Mouse (Mus musculus) limb, embryonic 13.5 days (tissue): ENCODE data around the gene Fcrl5. TPM values are rescaled to one million over a fixed set of nuclear protein-coding genes. Genes with fewer than 3 reads are reported as not detected.

ENCODE experiments used
- ATAC-seq: fragments of 200-750 bp; cut with Nextera tagmentation; 2 replicates; pipeline ENCODE4 v1.8.0; 2017; ENCODE audit warnings: low read depth, moderate number of reproducible peaks, moderate TSS enrichment; ENCODE audit not compliant: low FRiP score
- H3K27ac ChIP-seq: fragments of 300-500 bp; sonication (generic); 2 replicates; pipeline ENCODE4 v1.5.1; 2015; ENCODE audit warnings: inconsistent platforms, mild to moderate bottlenecking, moderate library complexity
- H3K27me3 ChIP-seq: fragments of 300-500 bp; sonication (generic); 2 replicates; pipeline ENCODE4 v1.6.1; 2015; ENCODE audit warnings: mild to moderate bottlenecking, inconsistent platforms
- H3K36me3 ChIP-seq: fragments of 300-500 bp; sonication (generic); 2 replicates; pipeline ENCODE4 v1.6.1; 2015; ENCODE audit warnings: inconsistent platforms, mild to moderate bottlenecking, moderate library complexity
- H3K4me1 ChIP-seq: fragments of 300-500 bp; sonication (generic); 2 replicates; pipeline ENCODE4 v1.6.1; 2015; ENCODE audit warnings: inconsistent platforms
- H3K4me2 ChIP-seq: fragments of 300-500 bp; sonication (generic); replicated peaks from 2 replicates; pipeline ENCODE4 v1.6.1; 2015; ENCODE audit warnings: inconsistent platforms, mild to moderate bottlenecking, moderate library complexity
- H3K4me3 ChIP-seq: fragments of 300-500 bp; sonication (generic); 2 replicates; pipeline ENCODE4 v1.5.1; 2015; ENCODE audit warnings: moderate library complexity, mild to moderate bottlenecking, inconsistent platforms
- H3K9ac ChIP-seq: fragments of 300-500 bp; sonication (generic); 2 replicates; pipeline ENCODE4 v1.6.1; 2015; ENCODE audit warnings: mild to moderate bottlenecking, inconsistent platforms
- H3K9me3 ChIP-seq: fragments of 300-500 bp; sonication (generic); 2 replicates; pipeline ENCODE4 v1.6.1; 2016; ENCODE audit warnings: inconsistent platforms
- WGBS: fragments of 180-500 bp; shearing (Covaris S2); methylation state at CpG from one replicate; pipeline ENCODE4 v1.1.7; 2015; 5-methylcytosine and 5-hydroxymethylcytosine counted together
- polyA plus RNA-seq: library from polyadenylated mRNA; unstranded; fragments of >200 nt; fragmentation: Nextera tagmentation; extraction: Ambion mirVana; gene quantifications from 2 replicates; pipeline ENCODE4 v1.2.1, GENCODE M21; 2015

The Fcrl5 gene
- polyA plus RNA-seq, 1 experiment from 2014 or later: not detected

DNA sequence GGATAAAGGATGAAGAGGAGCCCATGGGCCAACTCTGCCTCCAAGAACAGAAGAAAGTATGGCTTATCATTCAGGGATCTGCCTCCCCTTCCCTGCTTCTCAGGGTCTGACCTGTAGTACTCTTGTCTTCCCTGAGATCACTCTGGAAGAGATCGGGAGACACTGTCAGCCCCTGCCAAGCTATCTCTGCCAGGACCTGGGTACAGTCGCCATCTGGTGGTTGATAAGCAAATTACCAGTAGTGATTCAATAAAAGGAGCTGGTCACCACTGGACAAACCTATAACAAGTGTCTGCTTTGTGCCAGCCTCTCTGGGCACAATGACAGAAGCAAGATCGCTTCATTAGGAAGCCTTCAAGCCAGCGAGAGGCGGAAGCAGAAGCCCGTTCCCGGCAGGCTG lies 68.8 kb downstream of the Fcrl5 start:
- Histone ChIP-seq H3K4me3 (no peak overlapping the region), H3K9ac (no peak overlapping the region), H3K27me3 (peaks cover 18% of the 10 kb centered on the region; the same call in 1 of the 2 replicates), H3K27ac (no peak overlapping the region), H3K36me3 (no peaks in the 10 kb centered on the region), H3K9me3 (no peaks in the 10 kb centered on the region), H3K4me1 (peaks cover 10% of the 10 kb centered on the region; the same call in 1 of the 2 replicates), H3K4me2 (no peak overlapping the region)
- no peak for ATAC-seq
- 42% methylated on average over 7 of the region's 7 CpGs for WGBS

DNA sequence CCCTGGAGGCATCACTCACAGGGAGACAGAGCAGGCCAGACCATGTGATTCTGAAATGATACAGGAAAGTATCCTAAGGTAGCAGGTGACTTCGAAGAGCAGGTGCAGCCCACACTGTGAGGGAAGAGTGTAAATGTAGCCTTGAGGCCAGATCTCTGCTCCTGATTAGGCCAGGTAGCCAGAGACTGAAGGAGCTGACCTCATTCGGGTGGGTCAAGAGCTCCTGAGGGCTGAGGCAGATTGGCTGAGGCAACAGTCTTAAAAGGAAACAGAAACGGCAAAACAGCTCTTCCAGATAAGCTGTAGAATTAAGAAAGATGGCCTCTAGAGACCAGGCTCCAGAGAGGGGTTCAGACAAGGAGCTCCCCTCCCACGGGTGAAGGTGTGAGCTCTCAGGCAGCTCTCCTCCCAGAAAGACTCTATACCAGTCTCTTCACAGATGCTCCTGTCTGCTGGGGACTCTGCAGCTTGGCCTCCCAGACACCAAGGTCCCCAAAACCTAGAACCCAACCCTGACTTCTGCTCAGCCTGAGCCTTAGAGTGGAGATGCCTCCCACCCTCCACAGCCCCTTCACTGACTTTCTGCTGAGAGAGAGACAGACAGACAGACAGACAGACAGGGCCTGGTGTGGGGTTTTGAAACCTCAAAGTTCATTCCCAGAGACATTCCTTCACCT lies 69.3 kb downstream of the Fcrl5 start:
- Histone ChIP-seq H3K27ac (no peak overlapping the region), H3K36me3 (no peaks in the 10 kb centered on the region), H3K9me3 (no peaks in the 10 kb centered on the region), H3K27me3 (peaks cover 18% of the 10 kb centered on the region; the same call in 1 of the 2 replicates), H3K9ac (no peak overlapping the region), H3K4me2 (no peak overlapping the region), H3K4me3 (no peak overlapping the region), H3K4me1 (peaks cover 13% of the 10 kb centered on the region; the same call in 1 of the 2 replicates)
- WGBS: 50% methylated on average over 4 of the region's 4 CpGs
- no peak for ATAC-seq

GRCm38 (mm10) chr3:87506456-87507416 lies 71.2 kb downstream of the Fcrl5 start:
- Histone ChIP-seq H3K4me3 (no peak overlapping the region), H3K27ac (no peak overlapping the region), H3K9ac (no peak overlapping the region), H3K4me1 (peaks cover 13% of the 10 kb centered on the region; the same call in 1 of the 2 replicates), H3K27me3 (peaks cover 7% of the 10 kb centered on the region; the same call in 1 of the 2 replicates), H3K9me3 (no peaks in the 10 kb centered on the region), H3K36me3 (no peaks in the 10 kb centered on the region), H3K4me2 (no peak overlapping the region)
- WGBS: 69% methylated on average over 12 of the region's 12 CpGs
- ATAC-seq: no peak

DNA sequence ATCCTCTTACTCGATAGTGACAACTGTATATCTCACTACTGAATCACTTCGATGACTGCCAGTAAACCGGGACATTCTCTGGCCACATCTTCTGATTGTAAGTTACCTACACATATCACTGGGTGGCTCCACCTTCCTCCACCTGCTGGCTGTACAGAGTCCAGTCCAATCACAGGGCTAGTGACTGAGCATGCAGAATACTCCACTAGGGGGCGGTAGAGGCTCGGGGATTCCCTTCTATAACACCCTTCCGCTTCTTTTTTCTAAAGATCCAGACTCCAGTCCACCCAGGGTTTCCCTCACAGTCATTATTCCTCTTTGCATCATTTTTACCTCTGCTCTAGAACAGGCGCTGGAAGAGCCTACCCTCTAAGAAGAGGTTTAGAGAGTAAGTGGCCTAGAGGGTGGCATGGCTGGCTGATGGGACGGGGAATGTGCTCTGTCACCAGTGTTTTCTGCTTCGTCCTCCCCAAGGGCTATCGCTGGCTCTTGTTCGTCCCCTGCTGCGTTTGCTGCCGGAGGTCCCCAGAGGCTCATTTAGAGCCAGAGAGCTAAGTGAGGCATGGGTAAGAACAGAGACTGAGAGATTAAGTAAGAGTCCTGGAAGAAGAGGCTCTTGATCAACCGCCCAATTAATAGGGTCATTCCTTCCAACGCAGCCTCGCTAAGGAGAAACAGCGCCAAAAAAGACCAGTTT lies 72.8 kb downstream of the Fcrl5 start:
- ATAC-seq: peak; percentile 74
- Histone ChIP-seq H3K4me1 (peaks cover 13% of the 10 kb centered on the region; the same call in 1 of the 2 replicates), H3K27me3 (no peaks in the 10 kb centered on the region), H3K4me2 (peak overlapping the region; percentile 51), H3K36me3 (no peaks in the 10 kb centered on the region), H3K9ac (no peak overlapping the region), H3K4me3 (no peak overlapping the region), H3K27ac (no peak overlapping the region), H3K9me3 (no peaks in the 10 kb centered on the region)
- WGBS: 31% methylated on average over 17 of the region's 17 CpGs

- no peak for ATAC-seq
- Histone ChIP-seq H3K4me1 (peaks cover 13% of the 10 kb centered on the region; the same call in 1 of the 2 replicates), H3K9ac (no peak overlapping the region), H3K27me3 (no peaks in the 10 kb centered on the region), H3K9me3 (no peaks in the 10 kb centered on the region), H3K36me3 (no peaks in the 10 kb centered on the region), H3K4me3 (no peak overlapping the region), H3K4me2 (no peak overlapping the region), H3K27ac (no peak overlapping the region)
- 49% methylated on average over 4 of the region's 4 CpGs for WGBS
Measured at GRCm38 (mm10) chr3:87509061-87509460, 73.5 kb downstream of the Fcrl5 start.

GRCm38 (mm10) chr3:87510832-87511231 lies 75.3 kb downstream of the Fcrl5 start:
- no peaks in the 10 kb centered on the region for H3K36me3 ChIP-seq
- 89% methylated on average over 9 of the region's 9 CpGs for WGBS
- H3K27me3 ChIP-seq: no peaks in the 10 kb centered on the region
- no peak overlapping the region for H3K4me3 ChIP-seq
- no peak for ATAC-seq
- H3K9ac ChIP-seq: no peak overlapping the region
- no peaks in the 10 kb centered on the region for H3K9me3 ChIP-seq
- no peak overlapping the region for H3K4me2 ChIP-seq
- H3K4me1 ChIP-seq: peaks cover 13% of the 10 kb centered on the region; the same call in 1 of the 2 replicates
- no peak overlapping the region for H3K27ac ChIP-seq

DNA sequence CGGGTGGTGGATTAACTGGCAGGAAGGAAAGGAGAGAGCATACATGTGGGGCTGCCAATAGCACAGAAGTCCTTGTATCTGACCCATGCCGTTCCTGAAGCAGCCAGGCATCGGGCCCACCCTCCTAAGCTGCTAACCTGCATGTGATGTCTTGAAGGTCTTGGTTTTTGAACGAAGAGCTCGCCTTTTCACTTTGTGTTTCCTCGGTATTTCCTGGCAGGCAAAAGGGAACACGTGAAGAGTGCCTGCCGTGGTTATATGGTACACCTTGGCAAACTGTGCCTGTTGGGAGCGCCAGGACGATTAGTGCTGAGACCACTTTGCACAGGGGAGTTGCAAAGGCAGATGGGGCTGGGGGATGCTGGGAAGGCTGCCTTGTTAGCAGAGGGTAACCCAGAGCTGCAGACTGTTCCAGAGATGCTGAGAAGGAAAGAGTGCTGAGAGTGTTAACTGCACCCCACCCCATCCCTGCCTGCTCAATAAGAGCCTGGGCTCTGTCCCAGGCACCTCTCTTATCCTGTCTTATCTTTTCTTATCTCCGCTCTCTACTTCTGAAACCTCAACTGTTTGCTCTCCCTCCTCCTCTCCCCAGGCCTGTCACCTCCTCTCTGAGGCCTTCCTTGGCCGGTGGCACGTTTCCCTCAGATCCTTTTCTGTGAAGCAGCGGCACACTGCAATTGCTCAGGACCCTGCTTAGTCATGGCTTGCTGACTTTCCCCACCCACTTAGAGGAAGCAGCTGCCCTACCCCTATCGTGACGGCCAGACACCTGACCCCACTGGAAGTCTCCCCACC lies 76.6 kb downstream of the Fcrl5 start:
- Histone ChIP-seq H3K4me3 (no peak overlapping the region), H3K27me3 (no peaks in the 10 kb centered on the region), H3K27ac (no peak overlapping the region), H3K9ac (no peak overlapping the region), H3K4me1 (peaks cover 13% of the 10 kb centered on the region; the same call in 1 of the 2 replicates), H3K9me3 (no peaks in the 10 kb centered on the region), H3K4me2 (no peak overlapping the region), H3K36me3 (no peaks in the 10 kb centered on the region)
- no peak for ATAC-seq
- whole genome bisulfite sequencing: 43% methylated on average over 16 of the region's 16 CpGs

- Histone ChIP-seq H3K4me3 (no peak overlapping the region), H3K9me3 (no peaks in the 10 kb centered on the region), H3K9ac (no peak overlapping the region; the same call in 1 of the 2 replicates), H3K36me3 (no peaks in the 10 kb centered on the region), H3K27ac (no peak overlapping the region), H3K4me2 (no peak overlapping the region), H3K27me3 (no peaks in the 10 kb centered on the region), H3K4me1 (no peaks in the 10 kb centered on the region)
- no peak for ATAC-seq
- 61% methylated on average over 13 of the region's 13 CpGs for WGBS
Measured at GRCm38 (mm10) chr3:87515567-87516081, 80.1 kb downstream of the Fcrl5 start.

DNA sequence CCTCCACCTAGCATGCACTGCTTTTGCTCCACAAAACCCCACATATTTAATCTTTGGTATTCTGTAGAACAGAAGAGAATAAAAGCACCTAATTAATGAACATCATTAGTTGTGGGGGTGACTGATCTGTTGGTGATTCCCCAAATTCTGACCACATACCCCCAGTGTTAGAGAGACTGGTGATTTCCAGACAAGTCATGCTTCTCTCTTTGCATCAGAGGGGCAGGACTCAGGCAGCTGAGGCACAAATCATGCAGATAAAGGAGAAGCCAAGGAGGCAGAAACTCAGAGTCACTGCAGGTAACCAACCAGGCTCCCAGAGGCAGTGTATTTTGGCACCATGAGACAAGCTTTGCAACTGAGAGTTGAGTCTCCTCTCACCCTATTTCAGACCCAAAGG lies 82.9 kb downstream of the Fcrl5 start:
- H3K36me3 ChIP-seq: no peaks in the 10 kb centered on the region
- no peak overlapping the region for H3K4me3 ChIP-seq
- H3K9ac ChIP-seq: no peak overlapping the region
- no peak overlapping the region for H3K4me2 ChIP-seq
- H3K27me3 ChIP-seq: no peaks in the 10 kb centered on the region
- no peak for ATAC-seq
- H3K4me1 ChIP-seq: no peaks in the 10 kb centered on the region
- H3K27ac ChIP-seq: no peak overlapping the region
- H3K9me3 ChIP-seq: no peaks in the 10 kb centered on the region

GRCm38 (mm10) chr3:87521126-87521525 lies 85.6 kb downstream of the Fcrl5 start:
- Histone ChIP-seq H3K4me1 (peaks cover 7% of the 10 kb centered on the region), H3K4me2 (no peak overlapping the region), H3K27me3 (no peaks in the 10 kb centered on the region), H3K9me3 (no peaks in the 10 kb centered on the region), H3K9ac (no peak overlapping the region), H3K27ac (no peak overlapping the region), H3K36me3 (no peaks in the 10 kb centered on the region), H3K4me3 (no peak overlapping the region)
- WGBS: 73% methylated on average over 4 of the region's 4 CpGs
- no peak for ATAC-seq

DNA sequence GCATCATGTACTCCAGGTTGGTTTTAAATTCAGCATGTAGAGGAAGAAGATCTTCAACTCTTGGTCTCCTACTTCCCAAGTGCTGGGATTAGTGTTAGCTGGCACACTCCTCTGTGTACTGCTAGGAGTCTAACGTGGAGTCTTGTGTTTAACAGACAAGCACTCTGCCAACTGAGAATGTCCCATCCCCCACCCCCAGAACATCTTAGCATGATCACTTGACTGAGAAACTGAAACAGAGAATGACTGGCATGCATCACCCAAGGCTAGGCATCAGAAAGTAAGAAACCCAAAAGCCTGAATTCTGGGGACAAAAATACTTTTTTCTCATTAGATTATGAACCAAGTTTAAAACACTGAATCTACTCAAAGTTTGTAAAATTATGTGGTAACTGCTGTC lies 86.3 kb downstream of the Fcrl5 start:
- ATAC-seq: no peak

More for the DNA sequence above, 86.3 kb downstream of the Fcrl5 start:
- peaks cover 14% of the 10 kb centered on the region for H3K4me1 ChIP-seq
- no peak overlapping the region for H3K9ac ChIP-seq
- H3K27me3 ChIP-seq: no peaks in the 10 kb centered on the region
- H3K4me2 ChIP-seq: no peak overlapping the region
- H3K9me3 ChIP-seq: no peaks in the 10 kb centered on the region
- H3K27ac ChIP-seq: no peak overlapping the region
- no peak overlapping the region for H3K4me3 ChIP-seq
- WGBS: 54% methylated on average over 1 of the region's 1 CpGs
- H3K36me3 ChIP-seq: no peaks in the 10 kb centered on the region
